Mouse (Mus musculus): ENCODE data around the gene Rreb1. TPM values are rescaled to one million over a fixed set of nuclear protein-coding genes. Genes with fewer than 3 reads are reported as not detected.

Rreb1 gene
- total RNA-seq, 1 experiment from 2014 or later: 24.9 TPM

DNA sequence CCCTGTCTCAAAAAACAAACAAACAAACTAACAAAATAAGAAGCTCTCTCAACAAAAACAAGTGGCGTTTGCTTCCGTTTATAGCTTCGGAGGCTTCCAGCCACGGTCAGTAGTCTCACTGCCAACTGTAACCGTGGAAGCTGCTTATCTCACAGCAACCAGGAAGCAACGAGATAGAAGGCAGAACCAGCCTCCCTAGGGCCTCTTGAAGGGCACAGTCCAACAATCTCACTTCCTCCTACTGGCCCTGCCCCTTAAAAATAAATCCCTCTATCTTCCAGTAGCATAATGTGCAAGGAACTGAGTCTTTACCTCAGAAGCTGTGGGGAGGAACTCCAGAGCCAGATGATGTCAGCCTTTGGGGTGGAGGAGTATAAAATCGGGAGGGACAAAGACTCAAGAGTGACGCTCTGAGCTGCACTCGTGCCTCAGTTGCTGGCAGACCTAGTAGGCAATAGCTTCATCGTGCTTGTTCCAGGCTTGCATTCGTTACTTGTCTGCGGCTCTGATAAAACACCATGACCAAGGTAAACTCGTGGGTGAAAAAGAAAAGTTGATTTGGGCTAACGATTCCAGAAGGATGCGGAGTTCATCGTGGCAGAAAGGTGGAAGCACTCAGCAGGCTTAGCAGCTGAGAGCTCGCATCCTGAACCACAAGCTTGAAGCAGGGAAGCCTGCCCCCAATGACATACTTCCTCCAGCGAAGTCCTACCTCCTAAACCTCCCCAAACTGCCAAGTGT is 180.5 kb downstream of the Rreb1 start:
- ATAC-seq (ENCODE audit: extremely low read depth, insufficient number of reproducible peaks, low FRiP score, poor library complexity, severe bottlenecking): peak; percentile 46

DNA sequence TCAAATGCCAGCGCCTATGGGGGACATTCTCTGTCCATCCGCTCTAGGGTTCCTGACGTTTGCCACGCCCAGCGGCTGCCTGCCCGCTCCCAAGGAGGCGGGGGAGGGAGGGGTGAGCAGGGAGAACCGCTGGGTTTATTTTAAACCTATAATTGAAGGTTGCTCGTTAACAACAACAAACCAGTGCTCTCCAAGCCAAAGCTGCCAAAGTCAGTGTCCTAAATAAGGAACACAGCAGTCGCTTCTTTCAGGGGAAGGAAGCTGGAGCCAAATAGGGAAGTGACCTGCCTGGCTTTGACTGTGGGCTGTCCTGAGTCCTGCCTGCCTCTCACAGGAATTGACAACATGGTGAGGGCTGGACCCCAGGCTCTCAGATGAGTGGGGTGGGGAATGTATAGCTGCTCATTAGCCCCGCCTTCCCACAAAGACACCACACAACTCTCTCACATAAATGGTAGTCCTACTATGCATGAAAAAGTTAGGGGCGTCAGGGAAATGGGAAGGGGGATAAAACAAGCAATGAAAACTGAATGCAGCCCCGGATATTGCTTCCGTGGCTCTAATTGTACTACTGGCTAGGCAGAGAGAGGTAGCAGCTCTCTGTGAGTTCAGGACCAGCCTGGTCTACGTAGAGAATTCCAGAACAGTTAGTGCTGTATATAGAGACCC is 181.2 kb downstream of the Rreb1 start:
- peak; percentile 44; the same call in 1 of the 2 replicates for ATAC-seq (ENCODE audit: extremely low read depth, insufficient number of reproducible peaks, low FRiP score, poor library complexity, severe bottlenecking)

DNA sequence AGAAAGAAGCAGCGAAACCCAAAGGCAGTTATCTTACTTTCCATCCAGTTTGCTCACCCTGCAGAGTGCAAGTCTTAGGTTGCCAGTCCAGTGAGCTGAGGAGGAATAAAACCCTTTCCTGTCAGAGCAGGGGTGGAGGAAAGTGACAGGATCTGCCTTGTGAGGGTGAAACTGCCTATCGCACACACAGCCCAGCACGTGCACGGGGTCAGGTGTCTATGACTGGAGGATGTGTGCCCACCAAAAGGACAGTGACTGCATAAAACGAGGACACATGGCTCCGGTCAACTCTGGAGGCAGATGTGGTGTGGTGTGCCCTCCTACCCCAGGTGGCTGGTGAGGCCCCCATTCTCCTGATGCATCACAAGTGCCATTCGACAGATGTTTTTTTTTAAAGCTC is 181.7 kb downstream of the Rreb1 start:
- no peak for ATAC-seq (ENCODE audit: extremely low read depth, insufficient number of reproducible peaks, low FRiP score, poor library complexity, severe bottlenecking)

DNA sequence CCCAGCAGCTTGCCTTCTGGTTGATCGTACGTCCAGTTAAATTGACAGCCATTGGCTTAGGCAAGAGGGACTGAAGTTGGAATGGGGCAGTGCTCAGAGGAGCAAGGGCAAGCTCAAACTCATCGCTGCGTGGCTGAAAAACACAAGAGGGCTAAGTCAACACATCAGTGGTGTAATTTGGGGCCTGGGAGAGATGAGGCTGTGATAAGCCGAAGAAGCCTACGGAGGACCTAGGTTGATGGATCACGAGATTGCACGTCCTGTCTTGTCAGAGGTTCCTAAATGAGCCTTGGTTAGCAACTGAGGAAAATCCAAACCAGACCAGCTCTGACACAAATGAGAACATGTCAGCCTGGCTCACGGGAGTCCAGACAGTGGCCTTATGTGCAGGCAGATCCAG is 184.3 kb downstream of the Rreb1 start:
- no peak for ATAC-seq (ENCODE audit: extremely low read depth, insufficient number of reproducible peaks, low FRiP score, poor library complexity, severe bottlenecking)

DNA sequence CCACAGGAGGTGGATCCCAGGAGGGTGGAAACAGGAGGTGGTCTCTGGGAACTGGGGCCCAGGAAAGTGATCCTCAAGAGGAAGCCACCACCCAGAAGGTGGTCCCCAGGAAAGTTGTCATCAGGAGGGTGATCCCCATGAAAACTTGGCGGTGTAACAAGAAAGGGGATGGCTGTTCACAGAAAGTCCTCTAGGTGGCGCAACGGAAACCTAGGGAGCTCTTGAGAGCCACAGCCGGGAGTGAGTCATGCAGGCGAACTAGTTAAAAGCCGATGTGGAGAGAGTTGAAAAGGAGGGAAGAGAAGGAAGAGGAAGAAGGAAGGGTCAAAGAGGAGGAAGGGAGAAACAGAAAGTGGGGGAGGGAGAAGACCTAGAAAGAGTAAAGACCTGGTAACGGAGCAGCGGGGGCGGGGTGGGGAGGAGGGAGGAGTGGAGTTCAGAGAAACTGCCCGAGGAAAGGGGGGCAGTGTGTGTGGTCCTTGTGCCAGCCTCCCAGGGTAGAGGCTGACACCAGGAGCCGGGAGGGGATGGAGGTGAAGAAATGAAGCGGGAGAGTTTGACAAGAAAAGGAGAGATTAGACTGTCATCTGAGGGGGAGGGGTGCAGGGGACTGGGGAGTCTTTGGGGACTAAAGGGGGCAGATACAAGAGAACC is 185.3 kb downstream of the Rreb1 start:
- ATAC-seq (ENCODE audit: extremely low read depth, insufficient number of reproducible peaks, low FRiP score, poor library complexity, severe bottlenecking): peak; percentile 47

DNA sequence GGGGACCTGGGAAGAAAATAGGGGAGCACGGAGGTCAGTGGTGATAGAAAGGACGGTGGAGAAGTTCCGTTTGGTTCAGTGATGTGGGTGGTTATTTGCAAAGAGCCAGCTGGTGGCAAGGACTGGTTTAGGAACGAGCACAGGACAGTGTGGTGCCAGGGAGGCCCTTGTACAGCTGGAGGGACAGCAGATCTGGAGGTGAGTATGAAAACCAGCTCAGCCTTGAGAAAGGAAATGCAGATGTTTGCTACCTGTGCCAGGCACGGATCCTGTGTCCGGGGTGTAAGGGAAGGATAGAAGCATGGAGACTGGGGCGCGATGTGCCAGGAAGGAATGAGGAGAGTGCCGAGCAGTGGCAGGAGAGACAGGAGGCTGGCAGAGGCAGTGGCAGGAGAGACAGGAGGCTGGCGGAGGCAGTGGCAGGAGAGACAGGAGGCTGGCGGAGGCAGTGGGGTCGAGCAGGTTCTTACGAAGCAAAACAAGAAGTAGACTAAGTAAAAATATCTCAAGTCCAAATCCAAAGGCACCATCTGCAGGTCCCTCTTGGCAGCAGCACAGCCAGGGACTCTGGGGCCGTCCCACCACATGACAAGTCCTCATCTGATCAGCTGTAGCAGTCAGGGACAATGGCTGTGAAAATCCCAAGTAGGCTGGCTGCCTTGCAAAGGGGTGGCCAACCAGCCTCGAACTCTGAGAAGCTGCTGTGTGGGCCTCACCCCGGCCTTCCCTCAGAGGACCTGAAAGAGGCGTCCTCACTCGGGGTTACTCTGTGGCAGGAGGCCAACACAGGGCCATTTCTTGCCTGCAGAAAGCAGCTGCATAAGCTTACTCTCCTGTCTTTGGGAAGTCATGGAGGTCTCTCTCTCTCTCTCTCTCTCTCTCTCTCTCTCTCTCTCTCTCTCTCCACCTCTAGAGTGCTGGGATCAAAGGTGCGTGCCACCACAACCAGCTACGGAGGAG is 186.2 kb downstream of the Rreb1 start:
- ATAC-seq (ENCODE audit: extremely low read depth, insufficient number of reproducible peaks, low FRiP score, poor library complexity, severe bottlenecking): no peak

DNA sequence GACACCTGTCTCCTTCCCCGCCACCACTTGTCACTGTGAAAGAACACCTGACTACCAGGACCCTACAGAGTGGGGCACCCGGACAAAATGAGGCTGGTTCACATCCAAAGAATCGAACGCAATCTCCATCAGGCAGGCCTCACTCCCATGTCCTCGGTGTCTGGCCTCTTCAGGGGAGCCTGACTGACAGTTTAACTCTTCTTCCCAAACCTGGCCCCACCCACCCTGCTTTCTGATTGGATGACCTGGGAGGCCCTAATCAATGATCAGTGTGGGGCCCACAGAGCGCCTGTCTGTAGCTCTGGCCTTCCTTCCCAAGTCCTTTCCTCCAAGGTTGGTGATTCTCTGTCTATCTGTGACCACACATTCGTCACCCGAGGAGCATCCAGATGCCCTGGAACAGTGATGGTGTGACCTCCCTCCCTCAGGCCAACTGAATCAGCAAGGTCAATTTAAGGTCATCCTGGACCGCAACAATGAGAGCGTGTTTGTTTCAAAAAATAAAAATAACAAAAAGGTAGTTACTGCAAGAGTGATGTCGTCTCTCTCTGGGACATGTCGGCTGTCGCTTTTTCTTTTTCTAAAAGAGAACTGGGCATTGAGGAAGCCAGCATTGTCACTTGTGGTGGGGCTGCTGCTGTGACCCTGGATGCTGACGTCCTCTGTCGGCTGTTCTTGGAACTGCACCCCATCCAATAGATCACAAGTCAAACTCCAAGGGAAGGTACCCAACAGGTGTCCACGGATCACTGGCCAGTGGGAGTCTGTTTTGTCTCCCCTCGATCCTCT is 187.1 kb downstream of the Rreb1 start:
- ATAC-seq (ENCODE audit: extremely low read depth, insufficient number of reproducible peaks, low FRiP score, poor library complexity, severe bottlenecking): no peak

DNA sequence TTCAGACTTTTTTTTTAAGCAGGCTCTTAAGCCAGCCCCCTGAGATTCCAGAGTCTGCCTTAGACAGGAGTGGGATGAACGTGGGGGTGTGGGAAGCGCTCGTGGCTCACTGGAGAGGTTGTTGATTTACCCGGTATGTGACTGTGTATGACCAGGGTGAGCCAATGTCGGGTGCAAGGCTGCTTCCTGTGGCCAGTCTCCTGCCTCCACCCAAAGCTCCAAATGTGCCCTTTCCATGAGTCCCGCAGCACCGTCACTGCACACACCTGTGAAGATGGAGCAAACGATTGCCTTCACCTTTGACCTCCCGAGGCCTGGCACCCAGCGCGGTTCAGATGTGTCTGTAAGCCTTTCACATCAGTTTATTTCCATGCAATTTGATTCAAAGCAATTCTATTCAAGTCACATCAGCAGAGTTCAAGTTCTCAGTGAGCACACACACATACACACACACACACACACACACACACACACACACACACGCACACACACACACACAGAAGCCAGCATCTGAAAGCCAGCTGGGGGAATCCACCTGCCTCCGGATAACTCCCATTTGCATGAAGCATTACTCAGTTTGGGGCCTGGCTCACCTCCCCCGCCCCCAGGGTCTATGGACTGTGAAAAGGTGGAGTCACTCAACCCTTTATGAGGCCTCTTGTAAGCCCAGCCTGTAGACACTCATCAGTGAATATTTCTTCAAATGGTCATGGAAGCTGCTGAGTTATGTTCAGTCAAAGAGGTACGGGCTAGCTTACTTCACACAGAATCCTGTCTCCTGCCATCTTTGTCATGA is 188.3 kb downstream of the Rreb1 start:
- ATAC-seq (ENCODE audit: extremely low read depth, insufficient number of reproducible peaks, low FRiP score, poor library complexity, severe bottlenecking): no peak

DNA sequence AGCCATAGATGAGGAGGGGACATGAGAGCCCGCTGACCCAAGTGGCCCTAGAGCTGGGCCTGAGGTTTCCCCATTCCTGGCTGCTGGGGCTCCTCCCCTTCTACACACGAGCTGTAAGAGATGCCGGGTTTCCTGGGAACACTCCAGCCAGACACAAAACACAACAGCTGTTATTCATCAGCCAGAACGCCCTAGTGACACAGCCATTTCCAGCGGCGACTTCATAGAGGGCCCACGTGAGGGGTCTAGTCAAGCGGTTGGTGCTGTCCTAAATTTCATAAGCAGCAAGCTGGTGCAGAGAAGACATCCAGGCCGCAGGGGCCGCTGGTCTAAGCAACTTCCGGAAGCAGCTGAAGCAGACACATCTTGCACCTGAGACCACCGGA is 188.8 kb downstream of the Rreb1 start:
- ATAC-seq (ENCODE audit: extremely low read depth, insufficient number of reproducible peaks, low FRiP score, poor library complexity, severe bottlenecking): no peak

DNA sequence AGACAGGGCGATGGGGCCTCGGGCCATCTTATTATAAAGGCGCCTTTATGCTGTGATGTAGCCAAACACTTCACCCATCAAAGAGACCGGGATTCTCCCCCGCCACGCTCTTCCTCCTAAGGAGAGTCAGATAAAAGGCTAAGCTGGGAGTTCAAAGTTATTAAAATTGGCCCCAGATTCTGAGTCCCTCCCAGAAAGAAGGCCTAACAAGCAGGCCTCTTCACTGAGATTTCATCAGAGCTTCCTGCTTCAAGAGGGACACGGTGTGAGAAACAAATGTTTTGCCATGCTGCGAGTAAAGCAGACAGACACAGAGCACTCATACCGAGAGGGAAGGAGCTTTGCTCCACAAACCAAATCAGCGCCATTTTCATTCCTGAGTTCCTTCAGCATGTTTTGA is 189.4 kb downstream of the Rreb1 start:
- ATAC-seq (ENCODE audit: extremely low read depth, insufficient number of reproducible peaks, low FRiP score, poor library complexity, severe bottlenecking): no peak

DNA sequence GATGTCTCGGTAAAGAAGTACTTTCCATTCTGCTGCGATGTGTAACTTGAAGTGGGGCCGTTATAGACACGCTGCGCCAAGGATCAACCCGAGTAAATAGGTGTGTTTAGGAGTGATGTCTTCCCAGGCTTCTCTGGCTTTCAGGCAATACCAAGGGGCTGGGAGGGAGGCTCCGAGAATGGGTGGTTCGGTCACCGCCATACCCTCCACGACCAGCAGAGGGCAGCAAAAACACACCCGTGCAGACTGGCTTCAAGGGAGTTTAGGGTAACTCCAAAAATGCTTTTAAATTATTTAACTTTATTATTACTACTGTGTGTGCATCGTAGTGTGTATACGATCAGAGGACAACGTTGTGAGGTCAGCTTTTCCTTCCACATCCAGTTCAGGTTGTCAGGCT is 191.1 kb downstream of the Rreb1 start:
- peak; percentile 74 for ATAC-seq (ENCODE audit: extremely low read depth, insufficient number of reproducible peaks, low FRiP score, poor library complexity, severe bottlenecking)

DNA sequence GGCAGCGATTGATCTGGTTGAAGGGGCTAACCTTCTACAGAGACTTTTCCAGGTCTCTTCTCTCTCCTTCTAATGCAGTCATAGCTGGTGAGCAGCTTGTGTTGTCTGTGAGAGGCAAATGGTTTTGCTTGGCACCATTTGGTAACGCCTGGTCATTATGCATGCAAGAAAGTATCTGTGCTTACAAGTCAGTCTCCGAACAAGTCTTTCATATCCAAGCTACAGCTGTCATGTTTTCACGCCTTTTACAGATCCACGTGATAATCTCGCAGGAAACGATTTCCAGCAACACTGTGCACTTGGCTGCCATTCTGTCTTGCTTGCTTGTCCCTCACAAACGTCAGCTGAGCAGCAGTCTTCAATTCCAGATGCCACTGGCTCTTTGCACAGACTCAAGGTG is 191.8 kb downstream of the Rreb1 start:
- ATAC-seq (ENCODE audit: extremely low read depth, insufficient number of reproducible peaks, low FRiP score, poor library complexity, severe bottlenecking): no peak

DNA sequence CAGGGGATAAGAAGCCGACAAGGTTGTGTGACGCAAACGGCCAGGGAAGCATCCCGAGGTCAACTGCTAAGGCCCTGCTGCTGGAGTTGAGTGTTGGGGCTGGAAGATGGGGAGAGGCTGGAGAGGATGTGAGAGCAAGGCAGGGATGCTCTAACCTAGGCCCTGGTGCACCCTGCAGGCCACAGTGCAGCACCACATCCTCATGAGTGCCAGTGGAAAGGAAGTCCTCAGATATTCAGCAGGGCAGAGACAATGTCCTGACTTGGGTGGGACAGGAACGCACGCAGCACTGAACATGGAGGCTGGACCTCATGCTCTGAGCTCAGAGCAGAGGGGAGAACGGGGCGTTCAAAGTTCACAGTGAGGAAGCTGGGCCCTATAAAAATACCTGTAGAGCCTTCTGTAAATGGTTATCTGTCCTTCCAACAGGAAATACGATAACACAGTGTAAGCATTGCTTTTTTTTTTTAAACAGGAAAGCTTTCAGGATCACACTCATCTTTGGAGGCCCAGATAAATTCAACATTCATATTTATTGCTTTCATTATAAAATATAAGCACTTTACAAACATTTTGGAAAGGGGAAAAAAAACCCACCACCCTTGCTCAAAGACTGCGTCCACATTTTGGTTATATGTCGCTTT is 192.8 kb downstream of the Rreb1 start:
- ATAC-seq (ENCODE audit: extremely low read depth, insufficient number of reproducible peaks, low FRiP score, poor library complexity, severe bottlenecking): no peak

DNA sequence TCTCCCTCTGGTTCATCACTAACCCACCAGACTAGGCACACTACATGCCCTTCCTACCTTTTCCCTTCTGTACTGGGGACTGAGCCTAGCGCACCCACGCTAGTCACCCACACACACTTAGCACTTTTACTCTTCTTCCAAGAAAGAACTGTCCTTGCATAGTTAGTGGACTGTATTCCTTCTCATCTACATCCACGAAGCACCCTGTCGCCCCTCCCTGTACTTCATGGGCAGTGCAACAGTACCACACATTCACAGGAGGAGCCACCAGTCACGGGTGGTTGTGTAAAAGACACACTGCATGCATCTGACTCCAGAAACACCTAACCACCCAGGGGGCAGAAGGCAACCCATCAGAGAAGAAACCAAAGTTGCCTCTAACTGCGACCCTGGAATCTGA is 195.8 kb downstream of the Rreb1 start:
- ATAC-seq (ENCODE audit: extremely low read depth, insufficient number of reproducible peaks, low FRiP score, poor library complexity, severe bottlenecking): no peak

DNA sequence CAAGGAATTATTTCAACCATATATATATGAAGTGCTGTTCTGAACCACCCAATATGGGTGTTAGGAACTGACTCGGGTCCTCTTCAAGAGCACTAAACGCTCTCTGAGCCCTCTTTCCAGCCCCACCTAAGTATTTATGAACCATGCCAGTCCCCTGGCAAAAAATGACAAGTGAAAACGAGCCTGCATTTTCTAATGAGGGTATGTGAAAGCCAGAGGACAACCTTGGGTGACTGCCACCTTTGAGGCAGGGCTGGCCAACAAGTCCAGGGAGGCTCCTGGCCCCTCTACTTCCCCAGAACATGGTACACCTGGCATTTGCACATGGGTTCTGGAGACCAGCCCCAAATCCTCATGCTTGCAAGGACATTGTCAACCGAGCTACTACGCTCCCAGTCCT is 196.5 kb downstream of the Rreb1 start:
- no peak for ATAC-seq (ENCODE audit: extremely low read depth, insufficient number of reproducible peaks, low FRiP score, poor library complexity, severe bottlenecking)

DNA sequence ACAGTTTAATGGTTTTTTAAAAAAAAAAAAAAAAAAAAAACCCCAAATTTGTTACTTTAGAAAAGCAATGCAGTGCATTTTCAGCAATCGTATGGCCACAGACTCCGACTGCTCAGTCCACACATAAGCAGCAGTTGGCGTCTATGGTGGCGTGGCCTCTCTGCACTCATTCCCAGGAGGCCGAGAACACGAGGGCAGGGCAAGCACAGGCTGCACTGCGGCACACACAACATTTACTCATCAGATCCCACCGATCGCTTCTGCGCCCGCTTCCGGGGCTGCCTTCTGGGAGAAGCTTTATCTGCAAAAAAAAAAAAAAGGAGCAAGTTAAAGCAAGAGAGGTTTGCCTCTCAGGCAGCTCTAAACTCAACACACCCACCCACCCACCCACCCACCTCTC is 201.3 kb downstream of the Rreb1 start:
- no peak for ATAC-seq (ENCODE audit: extremely low read depth, insufficient number of reproducible peaks, low FRiP score, poor library complexity, severe bottlenecking)

DNA sequence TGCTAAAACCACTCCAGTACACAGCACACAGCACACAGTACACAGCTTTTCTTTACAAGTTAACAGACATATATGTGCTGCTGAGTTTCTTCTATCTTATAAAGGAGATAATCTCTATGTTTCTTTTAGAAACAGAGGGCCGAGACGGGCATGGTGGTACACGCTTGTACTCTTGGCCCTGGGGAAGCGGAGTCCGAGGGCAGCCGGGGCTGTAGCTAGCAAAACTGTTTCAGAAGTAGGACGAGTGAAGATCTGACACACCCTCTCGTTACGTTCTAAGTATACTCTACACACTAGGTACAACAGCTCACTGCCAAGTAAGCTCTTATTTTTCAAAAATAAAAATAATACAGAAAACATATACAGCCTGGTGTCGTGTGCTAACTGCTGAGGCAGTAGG is 202.1 kb downstream of the Rreb1 start:
- no peak for ATAC-seq (ENCODE audit: extremely low read depth, insufficient number of reproducible peaks, low FRiP score, poor library complexity, severe bottlenecking)
